Mouse (Mus musculus) frontal cortex, postnatal 25 days (tissue): Measurements from ENCODE around the gene Micall1.

Experiments
- DNase-seq, 2 experiments: peaks; one replicate each; pipeline ENCODE4 v3.0.0; 2022; ENCODE audit warnings: low spot score in 2 of 2

Micall1 gene

DNA sequence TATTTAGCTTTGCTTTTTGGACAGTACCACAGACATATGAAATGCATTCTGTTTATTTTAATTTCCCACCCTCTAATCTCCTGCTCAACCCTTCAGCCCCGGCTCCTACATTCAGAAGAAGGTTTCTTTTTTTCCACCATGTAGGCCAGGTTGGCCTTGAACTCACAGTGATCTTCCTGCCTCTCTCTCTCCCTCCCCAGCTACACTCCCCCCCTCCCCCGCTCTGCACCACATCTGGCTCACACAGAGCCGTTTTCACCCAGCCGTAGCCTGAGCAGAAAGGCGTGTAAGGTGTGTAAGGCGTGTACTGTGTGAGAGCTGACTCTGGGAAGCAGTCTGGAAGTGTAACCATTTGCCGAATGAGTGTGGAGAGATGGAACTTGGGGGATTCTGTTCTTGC lies 20.6 kb downstream of the Micall1 start:
- DNase-seq: no peak

DNA sequence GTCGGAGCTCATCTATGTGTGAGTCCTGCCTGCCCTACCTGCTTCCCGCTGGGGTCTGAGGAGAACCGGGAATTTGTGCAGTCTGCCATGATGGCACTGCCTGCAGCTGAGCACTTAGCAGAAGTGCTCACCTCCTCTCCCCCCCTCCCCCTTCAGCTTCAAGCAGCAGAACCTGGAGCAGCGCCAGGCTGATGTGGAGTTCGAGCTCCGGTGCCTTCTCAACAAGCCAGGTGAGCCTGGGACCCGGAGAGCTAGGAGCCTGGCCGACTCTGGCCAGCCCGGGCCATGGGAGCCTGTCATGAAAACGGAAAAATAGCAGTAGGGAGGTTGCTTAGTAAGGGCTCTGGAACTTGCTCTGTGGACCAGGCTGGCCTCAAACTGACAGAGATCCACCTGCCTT lies 22.1 kb downstream of the Micall1 start:
- DNase-seq: no peak

DNA sequence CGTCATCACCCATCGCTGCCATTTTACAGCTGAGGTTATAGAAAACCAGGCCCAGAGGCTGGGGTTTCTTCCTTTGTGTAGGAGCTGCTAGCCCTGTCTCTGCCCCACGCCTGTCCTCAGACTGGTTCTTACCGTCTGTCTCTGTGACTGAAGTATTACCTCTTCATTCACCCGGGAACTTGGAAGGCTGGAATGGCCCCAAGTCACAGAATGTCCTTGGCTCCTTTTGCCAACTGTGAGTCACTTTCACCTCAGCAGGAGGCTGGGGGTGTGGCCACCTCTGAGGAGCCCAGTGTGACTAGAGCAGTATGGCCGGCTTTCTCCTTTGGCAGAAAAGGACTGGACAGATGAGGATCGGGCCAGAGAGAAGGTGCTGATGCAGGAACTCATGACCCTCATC lies 22.7 kb downstream of the Micall1 start:
- no peak for DNase-seq

DNA sequence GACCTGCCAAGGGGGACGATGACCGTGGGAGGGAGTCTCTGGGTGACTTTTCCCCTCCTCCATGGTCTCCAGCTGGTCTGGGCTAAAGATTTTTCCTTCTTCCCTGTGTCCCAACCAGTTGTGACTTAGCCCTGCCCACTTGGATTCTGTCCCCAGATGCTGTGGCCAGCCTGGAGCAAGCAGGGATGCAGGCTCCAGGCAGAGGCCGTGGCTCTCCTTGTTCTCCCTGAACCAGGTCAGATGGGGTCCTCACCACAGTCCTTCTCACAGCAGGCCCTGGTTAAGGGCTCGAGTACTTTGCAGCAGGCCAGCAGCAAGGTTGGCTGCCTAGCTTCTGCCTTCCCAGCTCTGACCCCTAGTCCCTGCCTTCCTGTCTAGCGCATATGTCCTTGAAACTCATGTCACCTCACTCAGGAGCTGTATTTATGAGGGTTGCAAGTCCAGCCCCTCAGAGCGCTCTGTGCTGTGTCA lies 24.5 kb downstream of the Micall1 start:
- DNase-seq: no peak

DNA sequence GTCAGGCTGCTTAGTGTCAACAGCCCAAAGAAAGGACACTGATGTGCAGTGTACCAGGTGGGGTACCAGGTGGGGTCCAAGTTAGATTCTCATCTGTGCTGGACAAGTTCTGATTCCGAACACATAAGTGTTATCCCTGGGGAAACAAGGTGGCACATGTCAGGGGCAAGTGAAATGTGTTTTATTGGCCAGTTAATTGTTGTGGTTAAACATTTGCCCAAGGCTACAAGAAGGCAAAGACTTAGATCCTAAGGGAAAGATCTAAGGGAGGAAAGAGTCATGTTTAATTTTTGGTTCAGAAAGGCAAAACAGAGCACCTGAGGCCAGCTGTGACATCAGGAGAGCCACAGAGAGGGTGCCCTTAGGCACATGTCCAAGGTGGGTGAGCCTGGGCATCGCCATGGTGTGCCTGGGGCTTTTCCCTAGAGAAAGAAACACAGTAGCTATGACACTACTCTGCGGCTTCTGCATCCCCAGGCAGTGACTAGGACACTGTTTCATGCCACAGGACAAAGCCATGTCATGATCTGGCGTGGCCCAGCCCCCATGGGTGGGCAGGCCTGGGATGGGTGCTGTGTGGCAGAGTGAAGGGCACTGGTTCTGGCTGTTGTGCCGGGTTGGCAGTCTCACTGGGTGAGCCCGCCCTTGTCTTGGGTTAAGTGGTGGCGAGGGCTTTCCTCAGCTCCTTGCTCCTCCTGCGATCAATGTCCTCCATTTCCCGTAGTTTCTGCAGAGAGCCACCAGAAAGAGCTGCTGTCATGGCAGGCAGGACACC lies 26.0 kb downstream of the Micall1 start:
- no peak for DNase-seq

DNA sequence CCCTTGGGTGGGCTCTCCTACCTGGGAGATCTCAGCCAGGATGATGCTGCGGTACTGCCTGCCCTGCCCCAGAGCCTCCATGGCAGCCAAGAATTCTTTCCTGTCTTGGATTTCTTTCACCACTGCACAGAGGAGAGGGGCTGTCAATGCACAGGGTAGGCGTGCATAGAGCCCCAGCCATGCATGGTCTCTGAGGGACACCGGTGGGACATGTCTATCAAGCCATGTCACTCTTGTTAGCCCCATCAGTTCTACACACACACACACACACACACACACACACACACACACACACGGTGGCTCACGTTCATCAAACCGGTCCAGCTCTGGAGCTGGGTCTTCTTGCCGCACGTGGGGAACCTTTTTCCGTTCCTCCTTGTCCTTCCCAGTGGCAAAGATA lies 26.6 kb downstream of the Micall1 start:
- no peak for DNase-seq

DNA sequence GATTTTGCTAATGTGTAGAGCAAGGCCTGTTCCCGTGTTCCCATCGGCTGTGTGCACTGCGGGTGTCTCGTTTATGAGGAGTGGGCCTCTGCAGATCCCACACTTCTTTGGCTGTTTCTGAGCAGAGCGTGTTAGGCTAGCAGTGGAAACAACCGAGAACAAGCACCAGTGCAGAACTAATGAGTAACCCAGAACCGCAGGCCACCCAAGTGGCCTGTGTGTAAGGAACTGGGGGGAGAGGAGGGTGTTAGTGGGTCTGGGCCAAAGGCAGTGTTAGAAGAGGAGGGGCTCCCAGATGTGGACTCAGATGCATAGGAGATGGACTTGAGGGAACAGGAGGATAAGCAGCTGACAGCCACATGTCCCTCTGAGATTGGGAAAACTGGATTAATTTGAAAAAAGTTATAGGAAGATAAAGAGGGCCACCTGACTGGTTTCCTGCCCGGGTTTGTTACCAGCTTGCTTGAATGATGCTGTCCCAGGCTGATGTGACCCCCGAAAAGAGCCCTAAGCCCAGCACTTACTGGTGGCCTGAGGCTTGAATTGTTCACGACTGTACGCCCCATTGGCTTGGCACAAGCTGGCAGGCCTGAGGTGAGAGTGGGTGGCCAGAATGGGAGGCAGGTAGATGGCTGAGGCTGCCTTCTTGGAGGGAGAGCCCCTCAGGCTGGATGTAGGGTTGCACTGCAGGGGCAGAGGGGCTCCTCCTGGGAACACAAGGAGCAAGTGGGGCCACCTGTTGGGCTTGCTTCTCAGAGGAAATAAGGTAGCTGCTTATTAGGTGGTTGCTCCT lies 27.3 kb downstream of the Micall1 start:
- DNase-seq: no peak

DNA sequence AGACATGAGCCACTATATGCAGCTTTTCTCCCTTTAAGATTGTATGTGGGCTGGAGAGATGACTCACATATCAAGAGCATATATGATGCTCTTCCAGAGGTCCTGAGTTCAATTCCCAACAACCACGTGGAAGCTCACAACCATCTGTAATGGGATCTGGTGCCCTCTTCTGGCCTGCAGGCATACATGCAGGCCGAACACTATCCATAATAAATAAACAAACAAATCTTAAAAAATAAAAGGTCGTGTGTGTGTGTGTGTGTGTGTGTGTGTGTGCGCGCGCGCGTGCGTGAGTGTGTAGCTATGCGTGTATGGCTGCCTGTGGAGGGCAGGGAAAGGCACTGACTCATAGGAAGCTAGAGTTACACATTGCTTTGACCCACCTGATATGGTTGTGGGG lies 30.9 kb downstream of the Micall1 start:
- DNase-seq: no peak

DNA sequence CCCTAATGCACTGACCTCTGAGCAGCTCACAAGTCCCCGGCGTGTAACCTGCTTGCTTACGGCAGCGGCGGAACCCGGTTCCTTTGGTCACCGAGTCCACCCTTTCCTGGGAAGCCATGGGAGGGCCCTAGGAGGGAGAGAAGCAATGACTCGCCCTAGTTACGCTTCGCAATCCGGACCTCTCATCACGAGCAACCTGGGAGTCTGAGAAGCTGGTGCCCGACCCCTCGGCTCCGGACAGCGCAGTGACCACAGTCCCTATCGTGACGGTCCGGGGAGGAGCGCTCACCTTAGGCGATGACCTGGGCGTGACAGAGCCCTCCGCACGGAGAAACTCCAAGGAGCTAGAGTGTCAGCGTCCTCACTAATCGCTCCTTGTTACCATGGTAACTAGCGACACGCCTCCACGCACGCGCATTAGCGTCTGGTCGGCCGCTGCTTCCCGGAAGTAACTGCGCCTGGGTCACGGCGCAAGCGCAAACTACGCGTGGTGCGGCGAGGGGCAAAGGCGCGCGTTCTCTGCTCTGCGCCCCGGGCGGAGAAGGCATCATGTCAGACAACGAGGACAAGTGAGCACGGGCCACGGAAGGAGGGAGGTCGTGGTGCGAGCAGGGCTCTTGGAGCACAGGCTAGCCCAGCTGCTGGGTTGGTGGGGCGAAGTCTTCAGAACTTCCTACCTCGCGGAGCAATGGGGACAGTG lies 32.3 kb downstream of the Micall1 start, which contains the start of the genes Polr2f and 1700088E04Rik:
TSS of gene Polr2f (plus strand) at position 144 of the 700 bp plus-strand sequence.
TSS of gene 1700088E04Rik (minus strand) at position 388 of the 700 bp plus-strand sequence.
- DNase-seq: peak; percentile 91

DNA sequence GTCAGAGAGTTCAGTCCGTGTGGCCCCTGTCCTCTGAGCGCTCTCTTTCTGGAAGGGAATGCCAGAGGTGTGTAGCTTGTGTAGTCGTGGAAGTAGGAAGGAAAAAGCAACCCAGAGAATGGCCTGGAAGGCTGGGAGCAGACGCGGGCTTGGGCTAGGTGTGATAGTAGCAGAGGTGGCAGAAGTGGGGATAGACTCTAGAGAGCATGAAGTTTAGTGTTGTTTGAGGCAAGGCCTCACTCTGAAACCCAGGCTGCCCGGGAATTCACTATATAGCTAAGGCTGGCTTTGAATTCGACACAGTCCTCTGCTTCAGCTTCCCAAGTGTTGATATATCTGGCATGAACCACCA lies 32.8 kb downstream of the Micall1 start:
- DNase-seq: no peak

DNA sequence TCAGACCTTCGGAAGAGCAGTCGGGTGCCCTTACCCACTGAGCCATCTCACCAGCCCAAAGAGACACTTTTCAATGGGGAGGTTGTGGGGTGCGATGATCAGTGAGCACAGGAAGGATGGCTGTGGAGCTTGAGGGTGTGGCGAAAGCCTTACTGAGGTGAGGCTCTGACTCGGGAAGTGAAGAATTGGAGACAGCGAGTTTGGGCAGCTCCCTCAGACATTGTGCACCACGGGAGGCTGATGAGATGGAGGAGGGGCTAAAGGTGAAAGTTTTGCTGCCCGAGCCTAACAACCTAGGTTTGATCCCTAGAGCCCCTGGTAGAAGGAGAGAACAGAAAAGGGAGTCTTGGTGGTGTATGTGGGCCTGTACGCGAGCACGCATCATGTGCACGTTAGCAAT lies 34.6 kb downstream of the Micall1 start:
- DNase-seq: no peak

DNA sequence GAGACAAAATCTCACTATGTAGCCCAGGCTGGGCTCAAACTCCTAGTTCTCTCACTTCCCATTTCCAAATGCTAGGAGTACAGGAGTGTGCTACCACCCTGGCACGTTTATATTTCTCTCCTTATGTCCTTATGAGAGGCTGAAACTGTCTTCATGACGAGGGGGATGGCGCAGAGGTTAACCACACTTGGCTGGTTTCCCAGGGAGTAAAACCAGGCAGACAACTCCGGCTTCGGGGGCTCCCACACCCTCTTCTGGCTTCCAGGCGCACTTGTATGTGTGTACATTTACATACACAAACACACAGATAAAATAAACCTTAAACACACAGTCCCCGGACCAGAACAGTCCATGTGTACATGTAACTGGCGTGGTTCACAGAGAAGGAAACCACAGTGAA lies 35.3 kb downstream of the Micall1 start:
- DNase-seq: no peak

DNA sequence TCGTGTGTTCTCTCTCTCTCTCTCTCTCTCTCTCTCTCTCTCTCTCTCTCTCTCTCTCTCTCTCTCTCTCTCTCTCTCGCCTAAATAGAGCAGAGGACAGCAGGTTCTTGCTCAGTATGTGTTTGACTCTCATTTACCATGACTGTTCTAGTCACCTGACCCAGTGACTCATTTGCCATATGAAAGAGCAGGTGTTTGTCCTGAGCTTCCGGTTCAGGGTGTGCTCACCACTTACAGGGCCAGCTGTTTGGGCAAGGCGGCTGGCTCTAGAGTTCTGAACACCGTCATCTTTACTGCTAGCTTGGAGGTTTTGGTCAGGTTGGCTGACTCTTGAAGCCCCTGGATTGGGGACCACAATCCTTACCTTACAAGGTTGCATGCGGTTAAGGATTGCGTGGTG lies 36.8 kb downstream of the Micall1 start:
- DNase-seq: no peak

DNA sequence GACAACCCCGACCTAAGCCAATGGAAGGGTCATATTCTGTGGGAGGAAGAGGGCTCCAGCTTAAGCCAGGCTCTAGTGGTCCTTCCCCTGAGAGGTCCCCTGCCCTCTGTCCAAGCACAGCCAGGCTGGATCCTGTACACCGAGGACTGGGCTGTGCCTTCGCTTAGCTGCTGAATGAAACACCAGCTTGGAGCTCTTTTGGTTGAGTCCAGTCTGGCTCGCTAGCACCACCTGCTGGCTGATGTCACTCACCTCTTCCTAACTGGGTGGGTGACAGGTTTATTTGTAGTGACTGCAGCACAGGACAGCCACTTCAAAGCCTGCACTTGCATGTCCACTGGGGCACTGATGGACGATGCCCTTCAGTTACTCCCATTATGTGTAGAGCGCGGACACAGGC lies 39.8 kb downstream of the Micall1 start:
- peak; percentile 67 to 70 for DNase-seq

DNA sequence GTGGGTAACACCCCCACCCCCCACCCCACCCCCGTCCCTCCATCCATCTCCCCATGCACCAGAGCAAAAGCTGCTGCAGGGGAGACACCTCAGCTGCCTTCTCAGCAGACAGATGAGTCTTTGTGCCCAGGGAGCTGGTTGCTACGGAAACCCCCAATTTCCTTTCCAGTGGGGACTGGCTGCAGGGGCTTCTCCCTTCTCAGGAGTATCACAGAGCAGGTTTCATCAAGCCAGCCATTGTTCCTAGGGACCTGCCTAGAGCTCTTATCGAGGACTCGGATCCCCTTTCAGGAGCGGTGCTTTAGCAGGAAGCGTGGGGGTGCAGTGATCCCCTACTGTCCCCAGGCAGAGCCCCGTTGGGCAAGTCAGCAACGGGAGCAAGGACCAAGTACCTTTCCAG lies 43.2 kb downstream of the Micall1 start:
- DNase-seq: no peak

DNA sequence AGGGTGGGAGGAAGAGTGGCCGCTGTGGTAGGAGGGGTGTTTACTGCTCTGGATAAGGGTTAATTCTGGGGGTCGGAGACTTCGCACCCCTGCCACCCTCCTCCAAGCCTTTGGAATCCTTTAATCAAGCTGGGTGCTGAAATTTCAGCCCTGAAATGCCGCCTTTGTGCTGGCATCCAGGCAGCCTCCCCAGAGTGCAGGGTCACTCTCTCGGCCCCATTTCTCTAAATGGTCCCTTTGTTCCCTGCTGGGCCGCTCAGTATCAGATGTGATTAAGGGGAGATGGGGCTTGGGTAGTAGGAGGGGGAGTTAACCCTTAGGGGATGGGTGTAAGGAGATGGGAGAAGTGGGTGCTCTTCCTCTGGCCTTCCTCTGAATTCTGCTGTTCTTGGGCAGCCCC lies 44.0 kb downstream of the Micall1 start:
- DNase-seq: no peak

DNA sequence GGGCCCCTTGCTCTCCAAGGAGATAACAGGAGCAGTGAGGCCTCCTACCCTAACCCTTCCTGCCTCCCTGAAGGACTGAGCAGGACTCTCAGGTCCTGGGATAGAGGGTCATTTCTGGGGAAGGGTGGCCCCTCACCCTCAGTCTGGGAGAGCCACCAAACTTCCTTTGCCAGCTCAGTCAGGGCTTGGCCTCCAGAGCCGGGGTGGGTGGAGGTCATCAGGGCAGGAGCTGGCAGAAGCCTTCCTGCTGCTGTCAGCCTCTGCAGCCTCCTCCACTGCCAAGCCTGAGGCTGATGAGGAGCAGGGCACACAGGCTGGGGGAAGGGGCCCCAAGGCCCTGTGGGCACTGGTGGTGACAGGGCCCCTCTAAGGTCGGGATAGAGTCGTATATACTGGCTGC lies 46.9 kb downstream of the Micall1 start:
- no peak for DNase-seq

DNA sequence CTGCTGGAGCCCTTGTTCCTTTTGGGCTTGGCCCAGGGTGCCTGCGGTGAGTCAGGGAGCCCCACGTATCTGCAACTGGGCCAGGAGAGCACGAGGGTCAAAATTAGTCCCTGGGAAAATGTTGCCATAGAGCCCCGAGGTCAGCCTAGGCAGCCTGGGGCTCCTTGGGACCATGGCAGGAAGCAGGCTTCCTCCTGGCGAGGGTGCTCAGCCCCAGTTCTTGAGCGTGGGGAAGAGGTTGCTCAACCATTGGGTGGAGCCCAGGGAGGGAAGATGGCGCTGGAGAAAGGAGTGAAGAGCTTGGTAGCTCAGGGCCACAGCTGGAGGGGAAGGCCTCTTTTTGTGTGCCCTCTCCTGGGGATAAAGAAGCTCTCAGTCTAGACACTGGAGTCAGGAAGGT lies 53.6 kb downstream of the Micall1 start:
- no peak for DNase-seq

DNA sequence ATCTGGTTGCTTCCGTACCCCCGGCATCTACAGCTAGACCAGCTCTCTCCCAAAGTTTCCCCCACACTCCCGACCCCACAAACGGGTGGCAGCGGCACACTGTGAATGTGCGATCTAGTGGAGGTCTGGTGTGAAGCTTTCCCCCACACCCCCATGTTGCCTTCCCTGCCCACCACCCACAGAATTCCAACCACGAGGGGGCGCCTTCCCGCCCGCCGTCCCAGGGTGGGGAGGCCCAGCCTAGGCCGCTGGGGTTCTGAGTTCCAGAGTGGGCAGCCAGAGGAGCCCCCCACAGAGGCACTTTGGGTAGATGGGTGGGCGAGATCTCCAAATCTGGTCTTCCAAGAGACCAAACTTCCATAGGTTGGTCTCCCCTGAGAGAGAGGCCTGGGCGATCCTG lies 54.1 kb downstream of the Micall1 start:
- DNase-seq: no peak

DNA sequence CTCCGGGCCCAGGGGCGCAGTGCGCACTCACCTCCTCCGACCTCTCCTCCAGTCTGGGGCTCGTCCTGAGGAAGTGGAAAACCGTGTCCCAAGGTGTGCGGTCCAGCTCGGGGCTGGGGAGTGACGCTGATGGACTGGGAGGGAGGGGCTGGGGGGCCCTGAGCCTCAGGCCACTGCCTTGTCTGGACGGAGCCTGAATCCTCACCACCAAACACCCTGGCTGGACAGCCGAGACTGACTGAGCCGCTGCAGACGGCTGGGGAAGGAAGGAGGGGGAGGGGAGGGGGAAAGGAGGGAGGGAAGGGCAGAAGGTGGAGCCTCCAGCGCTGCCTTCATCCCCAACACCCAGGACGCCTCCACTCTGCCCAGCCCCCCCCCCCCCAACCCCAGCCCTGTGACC lies 55.6 kb downstream of the Micall1 start:
- no peak for DNase-seq

DNA sequence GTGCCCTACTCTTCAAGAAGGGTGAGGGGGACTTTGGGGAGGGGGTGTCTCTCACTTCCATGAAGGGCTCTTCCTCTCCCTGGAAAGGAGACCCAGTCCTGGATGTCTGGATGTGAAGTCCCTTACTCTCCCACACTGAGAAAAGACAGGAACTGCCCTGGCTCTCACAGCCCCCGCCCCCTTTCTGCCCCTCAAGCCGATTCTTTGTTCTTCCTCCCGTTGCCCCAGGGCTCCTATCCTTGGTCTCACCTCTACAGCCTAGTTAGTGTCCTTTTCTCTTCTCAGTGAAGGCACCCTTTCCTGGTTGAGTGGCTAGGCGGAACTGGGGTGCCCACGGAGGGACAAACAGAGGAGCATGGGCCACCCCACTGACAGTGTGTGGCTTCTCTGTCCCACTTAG lies 56.4 kb downstream of the Micall1 start, which contains the start of gene Sox10:
TSS of gene Sox10 (minus strand) at position 101 of the 400 bp plus-strand sequence.
- DNase-seq: no peak

DNA sequence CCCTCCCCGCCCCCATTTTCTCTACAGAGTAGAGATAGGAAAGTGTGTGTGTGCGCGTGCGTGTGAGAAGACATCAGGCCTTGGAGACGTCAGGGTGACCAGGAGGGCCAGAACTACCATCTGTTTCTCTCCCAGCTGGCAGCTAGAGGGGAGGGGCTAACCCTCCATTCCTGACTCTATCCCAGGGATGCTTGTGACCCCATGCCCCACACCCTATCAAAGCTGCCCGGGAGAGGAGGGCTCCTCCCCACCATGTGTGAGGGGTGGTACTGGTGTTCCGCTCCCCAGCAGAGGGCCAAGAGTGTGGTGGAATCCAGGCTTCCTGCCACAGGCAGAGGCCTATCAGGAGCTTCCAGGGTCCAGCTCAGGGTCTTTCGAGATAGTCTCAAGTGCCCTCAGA lies 58.0 kb downstream of the Micall1 start:
- DNase-seq: no peak
